Mouse (Mus musculus): Measurements from ENCODE around the gene Ifi214.
"Not testable (repeated sequence)": the region's sequence is repeated elsewhere in the genome, so short reads cannot be mapped to it uniquely, and the experiment has no call there.

The Ifi214 gene

GRCm38 (mm10) chr1:173535791-173536190 lies at the start of gene Ifi214:
Ifi214 (minus strand) TSS chr1:173535957.
- not testable (repeated sequence) for DNase-seq (ENCODE audit: low spot score)

- no peak for DNase-seq (ENCODE audit: low spot score)
Observed at GRCm38 (mm10) chr1:173579921-173580585, 44.3 kb upstream of the Ifi214 start.

GRCm38 (mm10) chr1:173579079-173579478 lies 43.3 kb upstream of the Ifi214 start:
- DNase-seq (ENCODE audit: low spot score) = no peak

GRCm38 (mm10) chr1:173550491-173551050 lies 14.8 kb upstream of the Ifi214 start:
- DNase-seq (ENCODE audit: low spot score) = not testable (repeated sequence)

- DNase-seq (ENCODE audit: low spot score) = not testable (repeated sequence)
Observed at GRCm38 (mm10) chr1:173548798-173549197, 13.0 kb upstream of the Ifi214 start.

- no peak for DNase-seq (ENCODE audit: low spot score)
Observed at GRCm38 (mm10) chr1:173521452-173521851, 14.3 kb downstream of the Ifi214 start.

- DNase-seq (ENCODE audit: low spot score) = not testable (repeated sequence)
Observed at GRCm38 (mm10) chr1:173510595-173510994, 25.2 kb downstream of the Ifi214 start.

GRCm38 (mm10) chr1:173491483-173491882 lies 44.3 kb downstream of the Ifi214 start:
- DNase-seq (ENCODE audit: low spot score) = not testable (repeated sequence)

GRCm38 (mm10) chr1:173490812-173491480 lies 44.8 kb downstream of the Ifi214 start, which contains the start of gene Ifi206:
Ifi206 (minus strand) TSS chr1:173491041.
- DNase-seq (ENCODE audit: low spot score) = not testable (repeated sequence)

- DNase-seq (ENCODE audit: low spot score) = not testable (repeated sequence)
Observed at GRCm38 (mm10) chr1:173481182-173481574, 54.6 kb downstream of the Ifi214 start.

GRCm38 (mm10) chr1:173480399-173481181 lies 55.2 kb downstream of the Ifi214 start:
- DNase-seq (ENCODE audit: low spot score) = not testable (repeated sequence)
